ENCODE assay signal across 10 mouse cellular contexts in genomic region chr7:34606051-34606450, GRCm38 (mm10). TPM values are rescaled to one million over a fixed set of nuclear protein-coding genes. Genes with fewer than 3 reads are reported as not detected.
DNase-seq lines count a peak whose midpoint lies in the region; ATAC-seq and TF ChIP-seq lines count a peak whose summit lies in the region.
"Had no signal": no experiment of that assay in that cellular context is flagged by ENCODE, and none has a peak within 500 bp of the region (broad histone marks: within the 10 kb centered on the region; RNA-seq: fewer than 3 reads in every experiment).

No protein-coding gene starts in this region.

- H3K27me3 ChIP-seq in neural tube, embryonic 11.5 days (ENCODE audit: control insufficient read depth, insufficient read depth, low read length): no peaks in the 10 kb centered on the region
- H3K27me3 ChIP-seq in kidney, postnatal 0 days (ENCODE audit: insufficient read depth, low read length): no peaks in the 10 kb centered on the region
- no peaks in the 10 kb centered on the region for H3K27me3 ChIP-seq in stomach, embryonic 14.5 days (ENCODE audit: control insufficient read depth, insufficient read depth, low read length)

- H3K4me3 ChIP-seq in neural tube, embryonic 11.5 days (ENCODE audit: low read depth, low read length): no peak overlapping the region
- H3K4me3 ChIP-seq in kidney, postnatal 0 days (replicated peaks; ENCODE audit: low read depth, low read length): no peak overlapping the region
- H3K4me3 ChIP-seq in stomach, embryonic 14.5 days (ENCODE audit: low read depth, low read length): no peak overlapping the region
- H3K4me3 ChIP-seq: left cerebral cortex, adult 2 months had no signal

- ATAC-seq in cerebellum, adult (ENCODE audit: insufficient number of reproducible peaks, low FRiP score, low TSS enrichment): no peak
- no peak for ATAC-seq in neural tube, embryonic 11.5 days (ENCODE audit: insufficient read depth, low FRiP score, low TSS enrichment)
- no peak for ATAC-seq in kidney, postnatal 0 days (replicated peaks; ENCODE audit: low FRiP score, low read depth)
- ATAC-seq in stomach, embryonic 14.5 days (ENCODE audit: insufficient number of reproducible peaks, insufficient read depth, low FRiP score, low read depth): no peak

- H3K27ac ChIP-seq in neural tube, embryonic 11.5 days (ENCODE audit: low read depth, low read length): no peak overlapping the region
- H3K27ac ChIP-seq in kidney, postnatal 0 days: peak overlapping the region; percentile 51
- H3K27ac ChIP-seq in stomach, embryonic 14.5 days (ENCODE audit: low read length): no peak overlapping the region
- H3K27ac ChIP-seq: left cerebral cortex, adult 2 months had no signal

- no peaks in the 10 kb centered on the region for H3K36me3 ChIP-seq in neural tube, embryonic 11.5 days (ENCODE audit: control insufficient read depth, insufficient read depth, low read length)
- no peaks in the 10 kb centered on the region for H3K36me3 ChIP-seq in kidney, postnatal 0 days (ENCODE audit: insufficient read depth, low read length)
- no peaks in the 10 kb centered on the region for H3K36me3 ChIP-seq in stomach, embryonic 14.5 days (ENCODE audit: control insufficient read depth, insufficient read depth, low read length)

- no peak overlapping the region for H3K4me2 ChIP-seq in neural tube, embryonic 11.5 days (ENCODE audit: low read depth)
- no peak overlapping the region for H3K4me2 ChIP-seq in kidney, postnatal 0 days (ENCODE audit: low read length)
- 0 out of 2 replicates have a peak overlapping the region, but pooled peaks have one; percentile 0 for H3K4me2 ChIP-seq in stomach, embryonic 14.5 days (replicated peaks; ENCODE audit: low read depth, low read length)

- TF ChIP-seq CTCF in kidney, postnatal 0 days (IDR thresholded peaks at IDR 0.05; ENCODE audit: low read depth): no peak

- DNase-seq in cerebellum, postnatal 14 days: peak; percentile 51 to 60
- DNase-seq in neural tube, embryonic 11.5 days (ENCODE audit: low spot score): peak; percentile 25
- DNase-seq in neural tube, embryonic 10.5 days (ENCODE audit: extremely low spot score, low spot score): no peak
- DNase-seq in kidney, postnatal 0 days (ENCODE audit: low spot score): no peak
- DNase-seq in frontal cortex, postnatal 14 days (ENCODE audit: low spot score in 2 of 2): no peak
- DNase-seq in left cerebral cortex, postnatal 10 days (ENCODE audit: extremely low spot score in 1 of 2, low spot score in 2 of 2): no peak
- DNase-seq: adrenal gland, adult 8-10 months had no signal

- intact Hi-C loops in left cerebral cortex, postnatal 10 days (cut with DNase I): no loop called here

- 0 out of 2 replicates have a peak overlapping the region, but pooled peaks have one; percentile 2 for H3K9ac ChIP-seq in neural tube, embryonic 11.5 days (ENCODE audit: low read length)
- no peak overlapping the region for H3K9ac ChIP-seq in kidney, postnatal 0 days (ENCODE audit: low read depth, low read length)
- no peak overlapping the region for H3K9ac ChIP-seq in stomach, embryonic 14.5 days (replicated peaks; ENCODE audit: low read depth, low read length)

- H3K4me1 ChIP-seq in neural tube, embryonic 11.5 days (ENCODE audit: control insufficient read depth, insufficient read depth, low read length): 0 out of 2 replicates have a peak, but pooled peaks cover 4% of the 10 kb centered on the region
- H3K4me1 ChIP-seq in kidney, postnatal 0 days (replicated peaks; ENCODE audit: insufficient read depth, low read length): peaks cover 12% of the 10 kb centered on the region; the same call in 1 of the 2 replicates
- H3K4me1 ChIP-seq in stomach, embryonic 14.5 days (ENCODE audit: control insufficient read depth, insufficient read depth, low read length): no peaks in the 10 kb centered on the region

- H3K9me3 ChIP-seq in neural tube, embryonic 11.5 days (ENCODE audit: control insufficient read depth, low read length): no peaks in the 10 kb centered on the region
- H3K9me3 ChIP-seq in kidney, postnatal 0 days (replicated peaks; ENCODE audit: low read length): no peaks in the 10 kb centered on the region
- H3K9me3 ChIP-seq in stomach, embryonic 14.5 days (ENCODE audit: control insufficient read depth, low read depth, low read length): no peaks in the 10 kb centered on the region

- WGBS in neural tube, embryonic 11.5 days: 33% methylated on average over 15 of the region's 15 CpGs
- WGBS in kidney, postnatal 0 days: 34% methylated on average over 15 of the region's 15 CpGs
- 36% methylated on average over 15 of the region's 15 CpGs for WGBS in stomach, embryonic 14.5 days

RNA-seq across cellular contexts. Expression of gene Kctd15, which starts 50.5 kb away (rescaled TPM):
- polyA plus RNA-seq in neural tube, embryonic 11.5 days (2014; fragmentation: Nextera tagmentation; extraction: Ambion mirVana): 19.4 and 22.7 TPM in 2 replicates
- 24.7 and 26.8 TPM in 2 replicates for polyA plus RNA-seq in kidney, postnatal 0 days (2015; fragmentation: Nextera tagmentation; extraction: Ambion mirVana)
- 10.6 and 11.3 TPM in 2 replicates for polyA plus RNA-seq in stomach, embryonic 14.5 days (2014; fragmentation: Nextera tagmentation; extraction: Ambion mirVana)
- 10 to 100 TPM; 17.2 to 24.4 TPM for total RNA-seq in left cerebral cortex, postnatal 10 days (2021)

Comparison
In these comparisons a context has a peak if more than half of its experiments do, and no peak if none do; other contexts are left out.
1. DNase-seq: peak in cerebellum, postnatal 14 days (2 of 2) and neural tube, embryonic 11.5 days (single experiment); none in neural tube, embryonic 10.5 days (single experiment), kidney, postnatal 0 days (single experiment), frontal cortex, postnatal 14 days (0 of 2) and left cerebral cortex, postnatal 10 days (0 of 2).